Mouse (Mus musculus) mouse embryonic stem cell (cell line): ENCODE measurements around the gene Ncam1.

ENCODE experiments used
- in situ Hi-C, 2 experiments: fragments of 300-500 bp; cut with MboI; formaldehyde crosslinking; loops; 1 replicate in 1 of 2; 3 replicates in 1 of 2; pipeline ENCODE4 v1.14.3; 2019 to 2020; ENCODE audit warnings: low sequenced_read_pairs in 2 of 2, low pct_unique_long_range_greater_than_20kb in 1 of 2, mixed read lengths in 1 of 2; ENCODE audit not compliant: unreplicated experiment in 1 of 2

The Ncam1 gene

DNA sequence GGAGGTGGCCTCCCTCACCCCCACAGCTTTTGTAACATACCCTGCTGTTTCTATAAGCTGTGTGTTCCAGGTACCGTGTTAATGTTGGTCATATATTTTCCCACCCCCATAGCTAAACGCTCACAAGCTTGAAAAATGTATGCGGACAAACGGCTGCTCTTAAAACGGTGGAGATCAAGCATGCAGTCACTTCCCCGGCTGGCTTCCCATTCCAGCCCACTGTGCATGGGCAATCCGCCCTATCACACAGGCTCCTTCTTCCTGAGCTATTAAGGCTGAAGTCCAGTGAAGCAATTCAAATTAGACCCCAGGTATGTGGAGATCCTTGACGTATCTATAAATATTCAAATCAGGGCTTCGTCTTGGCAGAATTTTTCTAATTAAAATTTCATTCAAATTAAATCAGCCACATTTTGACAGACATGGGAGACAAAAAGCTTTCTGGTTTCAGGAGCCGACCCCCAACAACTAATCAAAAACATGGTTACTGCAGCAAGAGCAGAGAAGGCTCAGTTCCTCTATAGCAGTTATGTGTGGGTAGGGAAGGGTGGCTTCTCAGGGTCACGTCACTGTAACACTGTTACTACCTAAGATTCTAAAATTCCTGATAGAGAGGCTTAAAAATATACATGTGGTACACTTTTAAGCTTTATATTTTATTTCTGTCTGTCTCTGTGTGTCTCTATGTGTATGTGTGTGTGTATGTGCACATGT is 202.9 kb downstream of the Ncam1 start:
- in situ Hi-C loops: no loop called here

DNA sequence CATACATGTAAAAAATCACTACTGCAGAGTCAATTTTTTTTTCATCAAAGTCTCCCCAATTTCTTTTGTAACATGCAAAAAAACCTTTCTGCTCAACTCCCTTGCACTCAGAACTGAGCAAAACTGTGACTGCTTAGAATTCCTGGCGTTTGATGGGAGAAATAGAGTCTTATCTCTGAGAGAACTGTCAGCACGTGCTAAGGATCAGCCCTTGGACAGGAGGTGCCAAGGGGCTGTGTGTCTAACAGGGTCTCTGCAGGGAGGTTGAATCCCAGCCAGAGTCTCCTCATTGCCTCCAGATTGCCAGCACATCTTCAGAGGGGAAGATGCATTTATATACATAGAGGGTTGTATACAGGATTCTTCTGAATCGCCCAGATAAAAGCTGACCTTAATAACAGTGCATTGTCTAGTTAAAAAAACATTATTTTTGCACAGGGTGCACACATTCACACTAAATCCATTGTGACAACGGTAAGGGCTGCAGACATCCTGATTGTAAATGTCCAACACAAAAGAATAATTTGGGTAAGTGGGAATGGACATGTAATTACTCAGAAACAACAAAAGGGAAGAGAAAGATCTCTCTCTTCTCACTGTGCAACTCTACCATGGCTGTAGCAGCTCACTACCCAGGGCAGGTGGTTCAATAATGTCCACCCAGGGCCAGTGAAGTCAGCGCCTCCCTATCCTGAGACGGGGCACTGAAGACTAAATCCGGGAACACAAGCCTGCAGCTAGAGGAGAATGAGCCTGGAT is 203.7 kb downstream of the Ncam1 start:
- in situ Hi-C loops: no loop called here

DNA sequence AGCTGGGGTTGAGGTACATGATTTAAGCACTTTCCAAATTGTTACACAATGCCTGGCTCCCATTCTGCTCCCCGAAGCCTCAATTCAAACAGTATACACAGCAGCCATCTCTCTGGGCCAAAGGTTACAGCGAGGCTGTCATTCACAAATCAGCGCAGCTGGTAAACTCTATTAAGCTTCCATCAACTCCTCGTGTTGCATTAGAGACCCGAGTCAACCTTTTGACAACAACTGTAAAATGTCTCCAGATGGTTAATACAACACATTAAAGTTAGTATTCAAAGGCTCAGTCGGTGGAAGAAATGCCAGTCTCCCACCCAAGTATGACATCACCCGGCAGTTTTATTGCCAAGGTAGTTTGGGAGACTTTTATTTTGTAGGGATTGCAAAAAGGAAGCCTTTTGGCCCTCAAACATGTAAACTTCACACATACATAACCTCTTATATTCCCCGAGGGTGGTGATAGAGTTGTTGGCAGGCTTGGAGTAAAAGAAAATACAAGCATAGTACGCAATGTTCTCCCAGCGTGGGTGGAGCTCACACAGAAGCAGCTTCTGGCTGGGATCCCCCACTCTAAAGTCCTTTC is 204.7 kb downstream of the Ncam1 start:
- in situ Hi-C loops: no loop called here

DNA sequence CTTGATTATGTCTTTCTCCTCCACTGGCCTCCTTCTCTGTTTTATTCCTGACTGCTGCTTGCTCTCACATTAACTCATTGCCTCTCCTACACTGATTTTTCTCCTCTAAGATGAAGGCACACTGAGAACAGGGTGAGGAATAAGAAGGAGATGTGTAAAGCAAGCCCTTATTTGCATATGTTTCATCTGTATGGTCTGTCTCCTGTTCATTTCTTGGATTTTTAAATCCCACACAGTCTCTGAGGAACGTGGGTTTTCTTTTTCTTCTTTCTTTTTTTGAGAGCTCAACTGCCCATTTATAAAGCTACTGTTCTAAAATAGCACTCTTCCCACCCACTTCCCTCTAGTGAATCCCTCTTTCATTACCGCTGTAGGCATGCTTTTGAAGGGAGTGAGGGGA is 206.7 kb downstream of the Ncam1 start:
- in situ Hi-C loops: no loop called here

DNA sequence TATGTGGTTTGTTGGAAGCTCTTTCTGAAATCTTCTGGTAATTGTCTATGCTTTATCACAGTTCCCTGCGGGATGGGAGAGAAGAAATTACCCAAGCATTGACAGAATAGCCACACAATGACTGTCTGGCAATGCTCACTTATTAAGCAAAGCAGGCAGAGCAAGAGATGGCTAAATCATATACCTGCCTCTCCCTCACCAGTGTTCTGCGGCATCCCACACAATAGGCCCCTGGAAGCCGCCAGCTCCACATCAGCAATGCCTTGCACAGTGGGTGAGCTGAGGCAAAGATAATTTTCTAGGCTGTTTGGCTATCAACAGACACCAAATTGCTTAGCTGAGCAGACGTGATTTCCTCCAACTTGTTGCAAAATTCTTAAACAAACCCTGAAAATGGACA is 208.5 kb downstream of the Ncam1 start:
- in situ Hi-C loops: no loop called here

DNA sequence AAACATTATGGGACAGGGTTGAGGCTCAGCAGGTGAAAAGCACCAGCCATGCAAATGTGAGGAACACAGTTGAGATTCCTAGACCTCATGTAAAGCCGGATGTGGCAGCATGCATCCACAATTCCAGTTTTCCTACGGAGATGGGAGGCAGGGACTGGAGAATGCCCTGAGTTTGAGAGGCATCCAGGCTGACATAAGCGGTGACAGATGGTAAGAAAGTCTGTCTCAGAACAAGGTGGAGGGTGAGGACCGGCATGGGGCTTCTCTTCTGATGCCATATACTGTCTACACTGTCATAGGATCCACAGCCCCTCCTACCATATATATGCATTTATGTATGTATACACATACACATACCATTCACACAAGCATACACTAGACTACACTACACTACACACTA is 221.6 kb downstream of the Ncam1 start:
- in situ Hi-C loops: no loop called here

DNA sequence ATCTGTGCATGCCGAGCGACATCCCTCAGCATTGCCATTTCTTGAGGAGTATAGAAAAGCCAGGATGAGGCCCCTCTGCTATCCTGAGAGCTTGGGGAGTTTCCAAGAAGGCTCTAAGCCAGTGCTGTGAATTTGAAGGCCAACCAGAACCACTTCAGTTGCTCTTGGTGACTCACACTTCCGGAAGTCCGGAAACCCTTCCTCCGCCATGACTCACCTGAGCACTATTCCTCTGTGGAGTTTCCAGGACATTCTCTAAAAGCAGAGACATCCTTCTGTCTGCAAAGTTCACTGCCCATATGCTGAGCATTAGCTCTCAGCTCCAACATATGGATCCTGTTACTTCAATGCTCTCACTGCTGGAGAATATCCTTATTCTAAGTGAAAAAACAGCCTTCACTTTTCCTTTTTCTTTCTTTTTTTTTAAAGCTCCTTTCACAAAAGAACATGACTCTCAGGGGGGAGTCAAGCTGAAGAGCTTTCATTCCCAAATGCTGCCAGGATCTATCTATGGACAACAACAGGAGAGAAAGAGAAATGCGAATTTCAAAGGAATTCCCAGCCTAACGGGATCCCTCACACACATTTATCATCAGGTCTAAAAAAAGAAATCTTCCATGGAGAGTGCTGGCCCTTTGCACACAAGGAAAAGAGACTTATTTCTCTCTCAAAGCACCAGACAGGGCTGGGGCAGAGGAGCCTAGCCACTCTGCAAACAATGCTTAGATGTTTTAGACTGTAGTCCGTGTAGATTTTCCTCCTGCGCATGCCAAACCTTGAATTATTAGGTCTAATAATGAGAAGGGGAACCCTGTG is 226.8 kb downstream of the Ncam1 start:
- in situ Hi-C loops: no loop called here

DNA sequence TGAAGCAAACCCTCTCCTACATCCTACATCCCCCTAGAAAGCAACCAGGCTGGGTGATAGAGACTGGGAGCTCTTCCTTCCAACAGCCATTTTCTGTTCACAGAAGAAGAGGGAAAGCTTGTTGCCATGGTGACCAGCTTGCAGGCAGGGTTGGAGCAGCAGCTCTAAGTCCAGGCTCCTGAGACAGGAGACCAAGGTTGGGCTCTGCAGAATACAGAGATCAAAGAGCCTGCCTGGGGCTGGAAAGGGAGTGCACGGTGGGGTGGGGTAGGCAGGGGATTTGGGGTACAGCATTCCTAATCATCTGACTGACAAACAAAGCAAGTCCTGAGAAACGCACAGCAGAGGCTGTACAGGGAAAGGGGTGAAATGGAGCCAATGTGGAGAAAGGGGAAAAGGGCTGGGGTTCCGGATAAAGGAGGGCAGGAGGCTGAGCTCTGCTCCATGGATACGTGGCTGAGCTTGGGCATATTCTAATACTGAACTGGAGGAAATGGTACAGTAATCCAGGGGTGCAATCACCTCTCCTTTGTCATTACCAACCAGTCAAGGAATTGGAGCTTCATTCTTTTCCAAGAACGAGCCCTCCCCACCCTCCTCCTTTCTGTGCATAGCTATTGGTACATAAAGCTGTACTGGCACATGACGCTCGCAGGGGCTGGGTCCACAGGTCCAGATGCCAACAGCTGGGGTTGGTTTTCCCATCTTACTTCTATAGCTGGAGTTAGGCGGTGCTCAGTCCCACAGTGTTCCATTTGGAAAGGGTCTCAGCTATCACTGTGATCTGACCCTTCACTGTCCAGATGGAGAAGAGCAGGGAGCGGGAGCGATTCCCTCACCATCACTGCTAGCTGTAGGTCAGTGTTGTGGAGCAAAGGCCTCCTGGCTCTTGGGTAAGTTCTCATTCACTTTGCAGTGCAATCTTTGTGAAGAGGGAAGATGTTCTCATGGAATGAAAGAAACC is 227.7 kb downstream of the Ncam1 start:
- in situ Hi-C loops: no loop called here

DNA sequence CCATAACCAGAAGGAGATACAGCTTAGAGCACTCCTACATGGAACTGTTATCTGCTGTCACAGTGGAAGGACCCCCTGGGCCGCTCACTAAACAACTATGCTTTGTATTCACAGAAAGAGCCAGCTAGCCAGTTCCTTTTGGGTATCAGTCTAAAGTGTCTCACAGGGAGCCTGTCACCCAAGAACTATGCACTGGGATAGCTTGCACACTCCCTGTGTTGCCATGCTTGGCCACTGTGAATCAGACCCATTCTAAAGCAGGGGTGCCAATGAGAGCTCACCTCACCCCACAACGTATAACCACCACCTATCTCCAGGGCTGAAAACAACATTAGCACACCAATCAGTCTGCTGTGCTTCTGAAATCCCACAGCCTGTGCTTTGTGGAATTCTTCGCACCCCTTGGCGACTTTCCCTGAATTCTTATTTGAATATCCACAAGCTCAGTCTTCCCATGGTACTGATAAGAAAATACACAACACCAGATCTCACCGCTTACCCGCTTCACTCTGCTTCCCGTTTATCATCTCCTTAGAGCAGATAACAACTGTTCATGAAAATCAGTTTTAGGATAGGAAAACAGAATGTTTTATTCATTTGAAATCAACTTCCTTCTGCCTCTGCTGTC is 228.6 kb downstream of the Ncam1 start:
- in situ Hi-C loops: no loop called here

DNA sequence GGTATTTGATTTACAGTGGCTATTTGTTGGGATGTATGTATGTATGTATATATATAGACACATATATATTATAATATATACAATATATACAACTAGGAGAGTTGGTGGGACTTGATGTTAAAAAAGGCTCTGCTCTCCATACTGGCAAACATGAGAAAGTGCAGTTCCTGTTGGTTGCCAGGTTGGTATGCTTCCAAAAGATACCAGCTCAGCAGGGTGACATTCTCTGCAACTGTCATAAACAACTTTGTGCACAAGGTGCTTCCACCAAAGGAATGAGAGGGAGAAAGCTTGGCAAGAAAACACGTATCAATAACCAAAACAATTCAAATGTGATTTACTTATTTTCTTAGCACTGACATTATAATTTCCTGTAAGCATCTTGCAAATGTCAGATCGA is 232.9 kb downstream of the Ncam1 start:
- in situ Hi-C loops: no loop called here

DNA sequence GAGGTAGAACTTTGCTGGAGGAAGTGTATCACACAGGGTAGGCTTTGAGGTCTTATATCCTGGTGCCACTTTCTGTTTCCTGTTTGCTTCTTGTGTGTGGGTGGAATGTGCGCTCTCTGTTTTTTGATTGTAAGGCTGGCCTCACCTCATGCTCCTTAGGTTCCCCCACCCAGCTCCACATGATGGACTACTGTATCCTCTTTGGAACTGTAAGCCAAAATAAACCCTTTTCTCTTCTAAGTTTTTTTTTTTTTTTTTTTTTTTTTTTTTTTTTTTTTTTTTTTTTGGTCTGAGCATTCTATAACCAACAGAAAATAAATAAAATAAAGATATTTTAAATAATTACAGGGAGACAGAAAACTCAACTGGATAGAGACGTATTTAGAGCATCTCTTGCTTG is 239.8 kb downstream of the Ncam1 start:
- in situ Hi-C loops: no loop called here

DNA sequence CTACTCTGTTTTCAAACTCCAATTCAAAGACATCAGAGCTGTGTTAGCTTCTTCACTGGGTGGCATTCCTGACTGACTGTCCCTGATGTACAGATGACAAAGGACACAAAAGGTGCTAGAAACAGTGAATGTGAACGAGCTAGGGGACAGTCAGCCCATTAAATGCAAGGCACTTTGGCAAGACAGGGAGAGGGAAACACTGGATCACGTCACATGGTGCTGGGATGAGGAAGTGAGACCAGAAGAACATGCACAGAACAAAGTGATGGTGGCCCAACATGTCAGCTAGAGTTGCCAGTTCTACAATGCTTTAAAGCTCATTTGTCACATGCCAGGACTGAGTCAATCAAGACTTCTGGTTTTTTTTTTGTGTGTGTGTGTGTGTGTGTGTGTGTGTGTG is 247.4 kb downstream of the Ncam1 start:
- in situ Hi-C loops: no loop called here

DNA sequence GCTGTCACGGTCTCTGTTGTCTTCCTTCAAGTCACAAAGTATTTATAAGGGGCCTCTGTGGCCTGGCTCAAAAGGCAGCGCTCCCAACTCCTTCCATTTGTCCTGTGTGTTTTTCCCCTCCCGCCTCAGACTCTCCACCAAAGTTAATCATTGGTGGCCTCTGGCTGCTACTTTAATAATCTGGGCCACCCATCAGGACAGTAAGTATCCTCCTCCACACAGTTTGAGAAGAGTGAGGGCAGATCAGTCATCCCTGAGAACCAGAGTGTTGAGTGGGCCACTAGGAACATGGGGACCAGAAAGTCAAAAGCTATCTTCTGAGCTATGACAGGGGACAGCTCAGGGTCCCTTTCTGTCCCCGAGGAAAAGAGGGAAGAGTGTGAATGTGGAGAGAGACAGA is 256.1 kb downstream of the Ncam1 start:
- in situ Hi-C loops: no loop called here

DNA sequence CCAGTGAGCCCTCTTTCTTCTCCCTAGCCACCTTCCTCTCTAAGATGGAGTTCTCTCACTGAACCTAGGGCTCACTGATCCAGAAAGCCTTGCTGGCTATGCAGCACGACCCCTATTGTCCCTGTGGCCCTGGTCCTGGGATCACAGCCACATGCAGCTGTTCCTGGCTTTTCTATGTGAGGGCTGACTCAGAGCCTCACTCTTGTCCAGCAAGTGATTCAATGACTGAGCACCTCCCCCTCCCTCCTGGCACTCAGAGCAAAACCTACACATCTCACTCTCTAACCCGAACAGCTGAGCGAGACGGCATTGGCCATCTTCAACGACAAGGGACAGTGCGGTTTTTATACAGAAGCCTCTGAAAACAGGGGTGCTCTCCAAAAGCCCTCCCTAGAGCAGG is 260.9 kb downstream of the Ncam1 start:
- in situ Hi-C loops: no loop called here

DNA sequence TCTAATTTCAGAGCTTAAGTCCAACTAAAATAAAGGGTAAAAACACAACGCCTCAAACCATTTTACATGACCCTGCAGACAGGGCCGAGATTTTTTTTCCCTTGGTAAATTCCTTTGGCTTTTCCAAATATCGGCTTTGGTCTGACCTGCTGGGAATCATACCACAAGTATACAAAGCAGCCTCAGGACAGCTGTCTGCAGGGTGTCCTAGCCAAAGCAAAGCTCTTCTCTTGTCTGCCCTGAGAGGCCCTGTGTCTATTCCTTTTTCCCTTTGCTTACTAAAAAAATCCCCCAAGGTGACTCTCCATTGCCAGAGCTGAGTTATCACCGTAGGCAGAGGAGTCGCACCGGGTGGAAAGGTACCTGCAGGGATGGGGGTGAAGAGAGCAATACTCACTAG is 262.1 kb downstream of the Ncam1 start:
- in situ Hi-C loops: no loop called here

DNA sequence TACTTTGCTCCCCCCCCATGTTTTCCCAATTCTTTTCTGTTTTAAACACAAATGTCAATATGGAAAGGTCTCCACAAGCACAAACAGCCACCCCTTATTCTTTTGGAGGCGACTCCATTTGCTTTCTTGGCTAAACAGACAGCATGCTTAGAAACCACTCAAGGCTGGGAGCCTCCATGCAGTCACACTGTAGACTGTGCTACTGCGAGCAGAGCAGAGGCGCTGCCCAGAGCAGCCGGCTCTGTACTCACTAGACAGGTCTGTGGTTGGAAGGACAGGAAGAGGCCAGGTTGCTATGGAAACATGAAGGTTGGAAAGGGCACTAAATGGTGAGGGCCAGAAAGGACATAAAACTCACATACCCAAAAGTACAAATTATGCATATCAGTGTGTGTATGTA is 263.8 kb downstream of the Ncam1 start:
- in situ Hi-C loops: no loop called here

DNA sequence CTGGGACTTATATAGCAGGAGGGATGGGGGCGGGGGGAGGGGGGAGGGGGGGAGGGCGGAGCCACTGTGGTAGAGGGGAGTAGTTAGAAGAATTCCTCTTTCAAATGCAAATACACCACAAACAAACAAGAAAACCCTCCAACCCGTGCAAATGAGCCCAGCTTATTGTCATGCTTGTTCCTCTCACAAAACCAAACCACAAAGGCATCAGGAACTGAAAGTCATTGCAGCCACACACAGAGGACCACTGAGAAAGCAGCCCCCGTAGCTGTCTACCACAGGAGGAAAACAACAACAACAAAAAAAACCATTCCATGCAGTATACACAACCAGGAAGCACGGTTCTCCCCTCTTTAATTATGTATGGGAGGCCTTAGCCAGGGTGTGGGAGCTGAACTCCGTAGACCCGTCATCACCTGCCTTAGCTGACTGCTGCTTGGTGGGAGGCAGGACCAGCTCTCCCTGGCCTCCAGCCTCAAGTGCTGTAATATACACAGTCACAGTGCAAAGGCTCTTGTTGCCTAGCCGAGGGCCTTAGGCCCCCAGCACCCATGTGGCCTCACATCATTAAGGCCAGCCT is 264.7 kb downstream of the Ncam1 start:
- in situ Hi-C loops: no loop called here
